Mouse (Mus musculus) kidney, postnatal 36 days (tissue): ENCODE data around the gene Pard3.
A peak's percentile ranks its signal among the peaks of the same experiment; 100 is the strongest.
"Not testable (repeated sequence)": the region's sequence is repeated elsewhere in the genome, so short reads cannot be mapped to it uniquely, and the experiment has no call there.

Experiments used
- DNase-seq, 2 experiments: peaks; one replicate each; pipeline ENCODE4 v3.0.0; 2021 to 2022; ENCODE audit warnings: mixed read lengths in 2 of 2

The Pard3 gene

DNA sequence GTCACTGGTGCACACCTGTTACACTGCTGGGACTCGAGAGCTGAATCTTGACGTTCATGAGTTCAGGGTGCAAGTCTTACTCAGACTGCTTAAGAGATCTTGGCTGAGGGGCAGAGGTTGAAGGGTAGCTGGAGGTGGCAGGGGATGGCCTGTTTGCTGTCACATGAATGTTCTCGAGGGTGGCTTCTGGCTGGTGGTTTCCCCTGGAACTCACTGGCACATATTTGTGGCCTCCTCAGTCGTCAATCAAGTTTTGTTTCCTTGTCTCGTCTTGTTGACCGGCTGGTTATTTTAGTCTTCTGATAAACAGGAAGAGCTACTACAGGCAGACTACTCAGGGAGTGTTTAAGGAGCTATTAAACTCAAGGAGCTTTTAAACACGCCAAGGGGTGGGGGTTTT, 79.9 kb downstream of the Pard3 start:
- no peak for DNase-seq

- DNase-seq = no peak
Observed at GRCm38 (mm10) chr8:127144562-127144961, 80.9 kb downstream of the Pard3 start.

- DNase-seq = no peak
Observed at GRCm38 (mm10) chr8:127145135-127145534, 81.4 kb downstream of the Pard3 start.

GRCm38 (mm10) chr8:127146055-127146454, 82.4 kb downstream of the Pard3 start:
- no peak for DNase-seq

- peak in 1 of 2 experiments; percentile 36 for DNase-seq
Observed at GRCm38 (mm10) chr8:127148821-127149220, 85.1 kb downstream of the Pard3 start.

- DNase-seq = peak in 1 of 2 experiments; percentile 15
Observed at GRCm38 (mm10) chr8:127150645-127151044, 87.0 kb downstream of the Pard3 start.

- peak in 1 of 2 experiments; percentile 18 for DNase-seq
Observed at GRCm38 (mm10) chr8:127151706-127152105, 88.0 kb downstream of the Pard3 start.

GRCm38 (mm10) chr8:127157087-127157486, 93.4 kb downstream of the Pard3 start:
- DNase-seq = peak in 1 of 2 experiments; percentile 35

DNA sequence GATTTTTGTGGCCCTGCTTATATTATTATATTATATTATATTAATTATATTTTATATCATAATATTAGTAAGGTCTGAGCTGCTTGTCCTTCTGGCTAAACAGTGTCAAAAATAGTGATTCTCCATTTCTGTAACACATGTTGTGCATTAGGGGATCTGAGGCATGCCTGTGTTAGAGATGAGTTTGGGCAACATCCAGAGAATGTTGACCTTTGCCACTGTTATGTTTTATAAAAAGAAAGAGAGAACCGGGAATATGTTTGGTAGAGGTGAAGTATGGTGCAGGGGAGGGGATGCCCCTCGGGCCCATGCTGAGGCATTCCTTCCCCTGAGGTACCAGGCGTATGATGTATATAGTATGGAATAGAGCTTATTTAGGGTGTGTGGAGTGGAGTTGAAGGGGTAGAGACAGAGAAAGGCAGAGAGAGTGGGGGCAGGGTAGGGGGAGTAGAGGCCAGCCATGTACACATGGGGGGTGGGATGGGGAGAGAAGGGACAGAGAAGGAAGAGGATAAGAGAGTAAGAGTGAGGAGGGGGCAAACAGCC, 95.8 kb downstream of the Pard3 start:
- DNase-seq = no peak

DNA sequence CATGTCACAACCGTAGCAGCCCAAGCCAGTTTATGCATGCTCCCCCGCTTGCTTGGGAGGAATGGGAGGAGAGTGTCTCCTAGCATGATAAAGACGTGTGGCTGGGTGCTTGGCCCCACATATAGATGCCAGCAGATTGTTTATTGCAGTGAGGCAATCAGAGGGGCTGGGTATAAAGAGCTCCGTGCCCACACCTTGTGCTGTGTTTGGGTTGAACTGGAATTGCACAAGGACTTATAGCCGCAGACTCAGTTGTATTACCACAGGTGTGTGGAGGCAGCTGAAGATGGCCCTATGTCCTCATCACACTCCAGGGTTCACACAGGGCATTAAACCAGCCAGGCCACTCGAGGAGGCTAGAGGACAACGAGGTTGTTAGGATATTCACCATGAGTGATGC, 98.2 kb downstream of the Pard3 start:
- DNase-seq = no peak

DNA sequence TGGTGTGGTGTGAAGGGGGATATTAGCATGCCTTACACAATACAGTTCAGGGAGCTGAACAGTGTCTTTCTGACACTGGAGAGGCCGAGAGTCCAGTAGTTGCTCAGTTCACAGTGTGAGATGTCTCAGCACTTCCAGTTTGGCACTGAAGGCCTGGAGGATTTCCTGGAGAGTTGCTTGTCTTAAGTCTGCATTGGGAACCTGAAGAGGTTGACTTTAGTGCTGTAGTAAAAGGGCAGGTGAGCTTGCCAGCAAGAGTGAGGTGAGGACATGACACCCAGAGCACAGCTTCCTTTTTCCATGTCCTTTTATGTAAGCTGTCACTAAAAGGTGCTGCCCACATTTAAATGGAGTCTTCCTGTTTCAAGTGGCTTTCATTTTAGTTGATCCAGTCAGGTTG, 99.1 kb downstream of the Pard3 start:
- peak in 1 of 2 experiments; percentile 16 for DNase-seq

DNA sequence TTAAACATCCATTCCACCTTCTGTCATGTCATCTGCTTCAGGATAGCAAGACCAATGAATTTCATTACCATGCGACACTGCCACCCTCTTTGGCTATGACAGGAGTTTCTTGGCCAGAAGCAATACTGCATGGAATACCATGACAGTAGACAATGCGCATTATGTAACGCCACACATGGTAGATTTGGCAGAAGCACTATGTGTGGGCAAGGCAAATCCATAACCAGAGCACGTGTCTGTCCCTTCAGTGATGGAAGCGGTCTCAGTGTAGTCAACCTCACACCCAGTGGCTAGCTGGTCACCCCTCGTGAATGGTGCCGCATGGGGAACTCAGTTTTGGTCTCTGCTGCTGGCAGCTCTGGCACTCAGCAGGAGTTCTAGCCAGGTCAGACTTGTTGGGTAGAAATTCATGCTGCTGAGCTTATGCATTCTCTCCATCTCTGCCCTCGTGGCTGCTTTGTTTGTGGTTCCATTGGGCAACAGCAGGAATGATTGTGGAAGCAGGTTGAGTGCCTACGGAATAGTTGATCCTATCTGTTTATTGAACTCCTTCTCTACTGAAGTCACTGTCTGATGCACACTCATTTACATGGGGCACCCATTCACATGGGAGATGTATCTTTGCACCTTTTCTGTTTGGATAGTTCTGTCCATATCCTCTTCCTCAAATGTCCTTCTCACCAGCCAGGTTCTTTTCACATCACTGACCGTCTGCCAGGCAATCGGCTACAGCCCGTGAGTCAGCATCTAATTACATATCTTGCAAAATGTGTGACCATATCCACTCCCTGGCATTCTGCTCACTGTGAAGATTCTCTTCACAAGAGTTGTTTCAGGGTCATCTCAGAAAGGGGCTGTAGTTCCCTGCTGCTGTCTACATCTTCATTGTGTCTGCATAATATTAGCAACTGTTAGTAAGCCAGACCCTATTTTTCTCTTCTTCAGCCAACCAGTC, 100.9 kb downstream of the Pard3 start:
- DNase-seq = no peak

- DNase-seq = peak in 1 of 2 experiments; percentile 47
Observed at GRCm38 (mm10) chr8:127168496-127168895, 104.8 kb downstream of the Pard3 start.

GRCm38 (mm10) chr8:127169361-127169760, 105.7 kb downstream of the Pard3 start:
- no peak for DNase-seq

GRCm38 (mm10) chr8:127170372-127170771, 106.7 kb downstream of the Pard3 start:
- DNase-seq = not testable (repeated sequence)

GRCm38 (mm10) chr8:127170930-127171329, 107.2 kb downstream of the Pard3 start:
- no peak for DNase-seq

GRCm38 (mm10) chr8:127173483-127173882, 109.8 kb downstream of the Pard3 start:
- peak; percentile 32 to 40 for DNase-seq

DNA sequence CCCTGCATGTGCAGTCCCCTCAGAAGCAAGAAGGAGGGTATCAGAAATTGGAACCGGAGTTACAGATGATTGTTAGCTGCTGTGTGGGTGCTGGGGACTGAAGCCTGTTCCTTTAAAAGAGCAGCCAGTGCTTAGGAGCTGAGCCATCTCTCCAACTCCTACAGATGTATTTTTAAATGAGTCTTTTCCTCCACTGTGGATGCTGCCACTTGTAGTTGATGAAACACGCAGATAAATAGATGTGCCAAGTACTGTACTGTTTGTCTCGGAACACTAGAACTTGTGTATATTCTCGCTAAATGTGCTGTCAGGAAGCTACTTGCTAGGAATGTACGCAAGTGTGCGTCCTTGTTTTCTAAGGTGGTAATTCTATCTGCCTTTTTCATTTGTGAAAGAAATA, 110.7 kb downstream of the Pard3 start:
- no peak for DNase-seq

DNA sequence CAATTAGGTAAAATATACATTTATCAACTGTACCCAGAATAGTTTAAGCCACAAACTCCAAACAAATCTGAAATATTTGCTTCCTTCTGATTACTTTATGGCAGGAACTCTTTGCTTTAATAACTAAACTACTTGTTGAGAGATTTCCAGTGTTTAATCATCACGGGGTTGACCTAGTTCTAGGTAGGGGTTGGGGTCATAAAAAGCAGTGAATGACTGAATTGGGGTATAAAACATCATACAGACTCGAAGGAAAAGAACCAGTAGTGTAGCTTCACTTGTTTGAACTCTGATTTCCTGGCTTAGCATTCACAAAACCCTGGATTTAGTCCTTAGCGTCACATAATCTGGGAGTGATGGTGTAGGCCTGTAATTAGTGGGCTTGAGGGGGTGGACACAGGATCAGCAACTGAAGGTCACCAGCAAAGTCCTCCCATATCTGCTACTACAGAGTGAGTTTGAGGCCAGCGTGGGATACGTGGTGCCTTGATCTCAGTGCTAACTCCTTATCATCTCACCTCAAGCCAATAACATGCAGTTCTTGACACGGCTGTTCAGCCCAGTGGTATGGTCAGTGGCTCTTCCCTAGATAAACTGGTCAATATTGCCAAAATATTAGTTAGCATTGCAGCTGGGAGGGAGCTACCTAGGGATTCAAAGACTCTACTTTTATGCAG, 111.6 kb downstream of the Pard3 start:
- DNase-seq = no peak

DNA sequence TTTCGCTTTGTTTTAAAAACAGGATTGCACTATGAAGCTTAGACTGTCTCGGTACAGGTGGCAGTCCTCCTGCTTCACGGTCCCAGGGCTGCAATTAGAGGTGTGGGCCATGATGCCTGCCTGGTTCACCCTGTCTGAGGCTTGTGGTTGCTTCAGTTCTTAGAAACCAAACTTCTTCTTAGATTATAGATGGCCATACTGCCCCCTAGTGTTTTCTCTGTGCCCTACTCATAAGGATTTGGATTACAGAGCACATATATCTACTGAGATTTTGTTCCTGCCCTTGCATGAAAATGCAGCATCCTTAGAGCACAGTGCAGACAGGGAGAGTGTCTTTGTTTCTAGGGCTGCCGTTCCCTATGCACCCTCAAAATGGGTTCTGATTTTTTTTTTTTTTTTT, 114.9 kb downstream of the Pard3 start:
- DNase-seq = peak; percentile 64 to 71

DNA sequence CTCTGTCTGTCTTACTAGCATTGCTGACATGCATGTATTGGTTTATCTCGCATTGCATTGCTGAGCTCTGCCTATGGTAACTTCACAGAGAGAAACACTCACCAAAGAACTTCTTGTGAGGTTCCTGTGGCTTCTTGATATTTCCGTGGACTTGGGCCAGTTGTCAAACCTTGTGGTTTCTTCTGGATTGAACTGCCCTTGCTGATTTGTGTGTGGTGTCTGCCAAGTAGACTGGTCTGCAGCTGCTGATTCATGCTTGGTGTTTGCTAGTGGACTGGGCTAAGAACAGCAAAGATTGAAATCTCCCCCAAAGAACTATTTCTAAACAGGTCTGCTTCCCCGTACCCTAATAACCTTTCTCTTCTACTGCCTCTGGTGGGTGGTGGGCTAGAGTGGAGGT, 117.6 kb downstream of the Pard3 start:
- no peak for DNase-seq

DNA sequence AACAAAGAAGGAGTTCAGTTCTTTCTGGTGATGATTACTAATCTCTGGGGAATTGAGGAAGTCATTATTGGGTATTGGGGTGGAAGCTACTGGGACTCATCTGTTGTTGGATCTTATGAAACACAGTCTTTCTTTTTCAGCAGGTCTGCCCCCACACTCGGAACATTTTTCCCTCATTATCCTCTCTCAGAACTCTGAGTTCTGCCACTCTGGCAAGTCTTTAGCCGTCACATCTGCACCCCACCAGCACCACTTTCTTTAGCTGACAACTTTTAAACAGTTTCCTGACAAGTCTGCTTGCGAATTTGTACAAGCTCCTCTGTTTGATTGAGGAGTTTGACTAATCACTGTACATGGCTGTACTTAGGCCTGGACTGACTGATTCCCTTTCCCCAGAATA, 118.4 kb downstream of the Pard3 start:
- DNase-seq = no peak

GRCm38 (mm10) chr8:127183533-127183932, 119.8 kb downstream of the Pard3 start:
- no peak for DNase-seq

- peak; percentile 43 to 46 for DNase-seq
Observed at GRCm38 (mm10) chr8:127184025-127184424, 120.3 kb downstream of the Pard3 start.
